Mouse (Mus musculus) G1E-ER4 (cell line): Measurements from ENCODE around the gene Smyd2. TPM values are rescaled to one million over a fixed set of nuclear protein-coding genes. Genes with fewer than 3 reads are reported as not detected.

ENCODE experiments used
- GATA1 ChIP-seq: IDR thresholded peaks from one replicate; pipeline ENCODE4 v1.8.0; 2012; ENCODE audit warnings: low read length, inconsistent platforms
- polyA plus RNA-seq: library from polyadenylated mRNA; stranded (reverse); fragments of >175 nt; gene quantifications from 2 replicates; pipeline ENCODE4 v1.2.3, GENCODE M21; 2012

Gene Smyd2
- polyA plus RNA-seq, 1 experiment: not detected

DNA sequence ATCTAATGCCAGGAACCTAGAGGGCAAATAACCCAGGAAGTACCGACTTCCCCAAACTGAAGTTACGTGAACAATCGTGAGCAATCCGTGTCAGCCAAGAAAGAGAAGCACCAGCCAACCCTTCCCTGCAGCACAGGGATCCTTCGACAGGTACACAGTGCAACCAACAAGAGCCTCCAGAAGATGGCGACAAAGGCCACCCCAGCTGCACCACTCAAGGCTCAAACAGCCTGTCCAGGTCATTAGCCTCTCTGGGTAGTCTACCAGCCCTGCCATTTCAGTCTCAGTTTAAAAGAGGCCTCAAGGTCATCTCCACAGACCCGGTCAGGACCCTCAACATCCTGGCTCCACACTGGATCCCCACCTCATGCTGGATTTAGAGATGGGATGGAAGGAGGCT, 34.6 kb downstream of the Smyd2 start:
- TF ChIP-seq GATA1: no peak

DNA sequence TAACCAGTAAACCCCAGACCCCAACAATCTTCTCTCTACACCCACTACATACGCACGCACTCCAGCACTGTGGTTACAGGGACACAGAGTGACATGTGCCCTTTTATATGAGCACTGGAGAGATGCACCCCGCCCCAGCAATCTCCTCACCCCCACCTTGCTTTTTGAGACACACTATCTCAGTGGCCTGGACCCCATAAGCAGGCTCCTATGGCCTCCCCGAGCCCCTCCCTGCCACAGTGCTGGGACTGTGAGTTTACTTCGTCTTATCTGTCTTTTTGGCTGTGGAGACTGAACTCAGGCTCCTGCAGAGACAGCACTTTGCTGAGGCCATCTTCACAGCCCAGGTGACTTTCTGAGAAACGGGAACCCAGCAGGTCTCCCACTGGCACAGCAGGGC, 36.2 kb downstream of the Smyd2 start:
- no peak for TF ChIP-seq GATA1

DNA sequence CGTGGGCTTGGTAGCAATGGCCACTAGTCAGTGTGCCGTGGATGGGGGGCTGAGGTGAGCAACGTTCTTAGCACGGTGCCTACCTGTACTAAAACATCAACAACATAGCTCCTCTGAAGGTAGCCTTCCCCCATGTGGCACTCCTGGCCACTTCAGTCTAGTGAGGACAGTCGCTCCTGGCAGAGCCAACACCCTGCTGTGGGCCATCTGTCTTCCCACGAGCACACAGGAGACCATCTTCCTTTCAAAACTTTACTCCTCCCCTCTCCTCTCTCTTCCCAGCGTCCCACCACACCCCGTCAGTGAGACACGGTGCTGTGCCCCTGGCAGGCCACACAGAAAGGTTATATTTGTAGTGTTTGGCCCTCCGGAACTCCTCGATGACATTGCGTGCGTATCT, 37.2 kb downstream of the Smyd2 start:
- TF ChIP-seq GATA1: no peak

- no peak for TF ChIP-seq GATA1
These were observed 38.5 kb downstream of the Smyd2 start for GRCm38 (mm10) chr1:189883531-189884170.

- TF ChIP-seq GATA1: no peak
These were observed 39.3 kb downstream of the Smyd2 start for GRCm38 (mm10) chr1:189882886-189883285.

DNA sequence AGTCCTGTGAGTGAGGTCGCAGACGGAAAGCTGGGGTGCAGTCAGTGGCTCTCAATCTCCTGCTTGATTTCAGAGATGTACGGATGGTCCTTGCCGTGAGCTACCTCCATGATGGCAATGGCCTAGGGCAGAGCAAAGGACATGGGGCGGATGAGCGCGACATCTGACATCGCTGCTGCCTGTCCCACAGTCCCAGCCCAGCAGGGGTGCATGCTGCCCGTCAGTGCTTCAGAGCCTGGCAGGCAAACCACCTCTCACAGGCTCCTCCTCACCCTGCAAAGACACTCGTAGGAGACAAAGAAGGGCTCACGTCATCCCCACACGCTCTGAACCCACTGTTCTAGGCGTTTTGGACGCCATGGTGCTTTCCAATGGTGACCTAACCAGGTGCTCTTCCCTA, 41.4 kb downstream of the Smyd2 start:
- no peak for TF ChIP-seq GATA1

GRCm38 (mm10) chr1:189879965-189880364, 42.2 kb downstream of the Smyd2 start:
- TF ChIP-seq GATA1: no peak

GRCm38 (mm10) chr1:189879212-189879611, 43.0 kb downstream of the Smyd2 start:
- no peak for TF ChIP-seq GATA1

DNA sequence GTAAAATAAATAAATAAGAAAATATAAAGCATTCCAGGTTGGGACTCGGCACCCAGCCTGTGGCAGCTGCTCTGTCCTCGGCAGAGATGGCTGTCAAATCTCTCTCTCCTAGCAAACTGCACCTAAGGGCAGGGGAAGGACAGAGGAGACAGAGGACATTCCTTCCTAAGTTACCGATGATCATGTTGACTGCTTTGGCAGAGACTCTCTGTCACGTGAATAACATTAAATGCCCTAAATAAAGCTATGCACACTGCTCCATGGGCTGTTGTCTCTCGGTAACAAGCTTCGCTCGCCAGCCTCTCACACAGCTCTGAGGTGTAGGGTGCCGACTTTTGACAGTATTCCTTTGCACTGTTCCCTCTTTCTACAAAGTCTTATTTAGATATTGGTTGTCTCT, 46.0 kb downstream of the Smyd2 start:
- TF ChIP-seq GATA1: no peak

GRCm38 (mm10) chr1:189875439-189875861, 46.7 kb downstream of the Smyd2 start:
- TF ChIP-seq GATA1: no peak

GRCm38 (mm10) chr1:189873591-189873990, 48.6 kb downstream of the Smyd2 start:
- TF ChIP-seq GATA1: no peak

DNA sequence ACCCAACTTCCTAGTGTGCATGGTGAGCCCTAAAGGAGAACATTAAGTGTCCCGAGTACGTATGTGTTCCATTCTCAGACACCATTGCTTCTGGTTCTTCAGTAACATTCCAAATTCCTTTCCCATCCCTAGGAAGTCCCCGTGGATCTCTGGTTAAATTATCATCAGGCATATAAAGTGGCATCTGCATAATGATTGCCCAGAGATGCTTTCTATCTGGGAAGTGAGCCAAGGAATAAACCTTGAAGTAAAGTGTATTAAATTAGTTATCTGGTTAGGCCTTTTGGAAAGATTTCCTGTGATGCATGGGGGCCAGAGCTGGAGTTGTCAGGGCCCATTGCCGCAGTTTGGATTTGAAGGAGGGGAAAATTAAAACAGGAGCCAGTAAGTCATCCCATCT, 50.1 kb downstream of the Smyd2 start:
- no peak for TF ChIP-seq GATA1

DNA sequence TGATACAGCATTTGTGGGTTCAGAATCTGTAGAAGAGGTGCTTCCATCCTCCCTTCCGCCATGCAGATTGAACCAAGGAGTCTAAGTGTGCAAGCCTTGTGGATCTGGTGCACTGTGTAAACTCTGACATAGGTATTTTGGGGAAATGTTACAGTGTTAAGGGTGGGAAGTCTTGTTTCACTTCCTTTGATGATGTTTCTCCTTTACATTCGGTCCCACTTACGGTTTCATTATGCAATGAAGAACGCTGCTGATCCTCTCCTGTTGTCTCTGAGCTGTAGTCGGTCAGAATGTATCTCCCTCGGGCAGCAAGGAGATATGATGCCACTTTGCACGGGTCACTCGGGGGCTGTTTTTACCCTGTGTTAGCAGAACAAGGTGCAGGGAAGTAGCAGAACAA, 50.5 kb downstream of the Smyd2 start:
- no peak for TF ChIP-seq GATA1

- TF ChIP-seq GATA1: no peak
These were observed 51.6 kb downstream of the Smyd2 start for GRCm38 (mm10) chr1:189870539-189870938.

- no peak for TF ChIP-seq GATA1
These were observed 52.4 kb downstream of the Smyd2 start for GRCm38 (mm10) chr1:189869651-189870270.

- TF ChIP-seq GATA1: no peak
These were observed 54.1 kb downstream of the Smyd2 start for GRCm38 (mm10) chr1:189868036-189868435.

GRCm38 (mm10) chr1:189867497-189867896, 54.7 kb downstream of the Smyd2 start:
- no peak for TF ChIP-seq GATA1
